ENCODE assay signal across 23 mouse cellular contexts in genomic region chr10:36554057-36554456, GRCm38 (mm10). TPM values are rescaled to one million over a fixed set of nuclear protein-coding genes. Genes with fewer than 3 reads are reported as not detected.
DNase-seq lines count a peak whose midpoint lies in the region; ATAC-seq lines count a peak whose summit lies in the region.
"Had no signal": no experiment of that assay in that cellular context is flagged by ENCODE, and none has a peak within 500 bp of the region (broad histone marks: within the 10 kb centered on the region; RNA-seq: fewer than 3 reads in every experiment).

No protein-coding gene starts in this region.

- peak; percentile 81 to 82 for ATAC-seq in hematopoietic stem cell, adult 5-6 weeks (replicated peaks in 1 of 2; ENCODE audit: insufficient read depth in 1 of 2, low FRiP score in 2 of 2, low TSS enrichment in 1 of 2, low read depth in 1 of 2, poor library complexity in 2 of 2, severe bottlenecking in 2 of 2)
- ATAC-seq: activated CD4-positive, CD25-positive, alpha-beta regulatory T cell, adult 4 months; CD4-positive, CD25-positive, alpha-beta regulatory T cell, adult 4 months; forebrain, embryonic 13.5 days; forebrain, embryonic 15.5 days; Patski had no signal

- DNase-seq in 416B (ENCODE audit: low read depth), result peak; percentile 45
- peak; percentile 33 for DNase-seq in brain, adult 2 months (ENCODE audit: low read depth, low spot score)
- no peak for DNase-seq in right cerebral cortex, adult 2 months (ENCODE audit: low spot score in 2 of 2)
- no peak for DNase-seq in thymus, adult 18-20 months
- DNase-seq in kidney, adult 8-10 months, result no peak
- DNase-seq: adrenal gland, adult 8-10 months; adrenal gland, postnatal 14 days; adrenal gland, postnatal 36 days; B cell, adult 2 months; cerebellum, adult 11 months; cerebellum, adult 18-20 months; cerebellum, adult 8-10 months; cerebellum, adult 9-11 months; cerebellum, postnatal 14 days; cerebellum, postnatal 36 days; forebrain, postnatal 0 days had no signal

RNA-seq across cellular contexts. Expression of gene Hs3st5, which starts 47.4 kb away (rescaled TPM):
- not detected in 2 replicates for total RNA-seq in hematopoietic stem cell, adult 5-6 weeks (2017)
- total RNA-seq: CH12.LX had no signal

Comparison
In these comparisons a context has a peak if more than half of its experiments do, and no peak if none do; other contexts are left out.
1. DNase-seq: peak in 416B (single experiment) and brain, adult 2 months (single experiment); none in right cerebral cortex, adult 2 months (0 of 2), thymus, adult 18-20 months (0 of 2) and kidney, adult 8-10 months (0 of 2).